Mouse (Mus musculus): ENCODE data around the gene Gm20388.

DNA sequence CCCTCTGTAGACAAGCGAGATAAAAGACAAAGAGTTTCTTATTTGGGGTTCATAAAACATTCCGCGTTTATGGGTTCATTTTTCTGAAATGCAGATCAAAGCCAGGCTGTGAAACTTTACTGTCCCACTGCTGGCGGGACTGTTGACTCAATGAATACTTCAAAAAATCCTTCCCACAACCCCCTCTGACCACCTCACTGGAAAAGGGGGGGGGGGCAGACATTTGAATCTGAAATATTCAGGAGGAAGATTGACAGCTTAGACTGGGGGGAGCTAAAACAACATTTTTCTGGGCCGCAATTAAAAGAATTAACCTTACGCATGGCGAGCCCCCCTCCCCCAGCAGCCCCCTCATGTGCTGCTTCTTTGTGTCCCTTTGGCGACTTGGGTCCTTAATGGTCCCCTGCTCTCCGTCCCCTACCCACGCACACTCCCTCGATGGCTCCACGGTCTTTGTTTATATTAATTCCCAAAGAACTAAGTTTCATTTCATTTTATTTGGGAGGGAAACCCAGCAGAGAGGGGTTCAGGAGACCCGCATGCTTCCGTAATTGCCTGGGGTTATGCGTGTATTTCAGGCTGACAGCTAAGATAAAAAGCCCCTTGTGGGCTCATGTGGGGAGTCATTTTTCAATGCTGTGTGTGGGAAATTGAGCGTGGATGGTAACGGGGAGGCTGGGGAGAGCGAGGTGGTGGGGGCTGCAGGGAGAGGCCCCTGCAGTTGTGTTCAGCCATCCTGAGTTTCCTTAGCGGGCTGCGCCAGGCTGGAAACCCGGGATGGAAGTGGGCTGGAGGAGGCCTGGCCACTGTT lies 1270.0 kb downstream of the Gm20388 start:
- TF ChIP-seq CTCF (IDR thresholded peaks at IDR 0.05; ENCODE audit: borderline replicate concordance, insufficient read depth, low read depth, low read length) (no peak), POLR2A (IDR thresholded peaks at IDR 0.05; ENCODE audit: borderline replicate concordance, insufficient read depth, low read length) (no peak)
